Comparison of ENCODE assay signal across 20 mouse cellular contexts in genomic region chr15:47289691-47290090, GRCm38 (mm10).
DNase-seq lines count a peak whose midpoint lies in the region; ATAC-seq lines count a peak whose summit lies in the region.
"Had no signal": no experiment of that assay in that cellular context is flagged by ENCODE, and none has a peak within 500 bp of the region (broad histone marks: within the 10 kb centered on the region; RNA-seq: fewer than 3 reads in every experiment).

No protein-coding gene starts in this region.

- DNase-seq in frontal cortex, adult 2 months (ENCODE audit: extremely low spot score in 1 of 2, low spot score in 1 of 2): no peak
- peak; percentile 16 for DNase-seq in brain, adult 2 months (ENCODE audit: low read depth, low spot score)
- DNase-seq in telencephalon, adult 2 months (ENCODE audit: low read depth, low spot score): peak; percentile 16
- no peak for DNase-seq in gastrocnemius, postnatal 14 days
- DNase-seq: adrenal gland, adult 2 months; adrenal gland, adult 8-10 months; adrenal gland, postnatal 10 days; adrenal gland, postnatal 14 days; adrenal gland, postnatal 25 days; adrenal gland, postnatal 36 days; B cell, adult 2 months; cerebellum, adult 11 months; cerebellum, adult 11-12 months; cerebellum, adult 18-20 months; cerebellum, adult 2 months; cerebellum, adult 8-10 months had no signal

- intact Hi-C loops in gastrocnemius, postnatal 14 days (cut with DNase I; ENCODE audit: low total_unique reads): no loop called here

- ATAC-seq in frontal cortex, adult (ENCODE audit: low TSS enrichment): peak; percentile 91
- ATAC-seq in activated CD4-positive, CD25-positive, alpha-beta regulatory T cell, adult 4 months: no peak
- ATAC-seq: CD4-positive, CD25-positive, alpha-beta regulatory T cell, adult 4 months; Patski had no signal

Comparison
In these comparisons a context has a peak if more than half of its experiments do, and no peak if none do; other contexts are left out.
1. DNase-seq: peak in brain, adult 2 months (single experiment) and telencephalon, adult 2 months (single experiment); none in frontal cortex, adult 2 months (0 of 2) and gastrocnemius, postnatal 14 days (single experiment).